22 mouse cellular contexts compared by ENCODE assay signal in genomic region chr11:51404865-51405440, GRCm38 (mm10).
DNase-seq lines count a peak whose midpoint lies in the region; ATAC-seq lines count a peak whose summit lies in the region.
"Had no signal": no experiment of that assay in that cellular context is flagged by ENCODE, and none has a peak within 500 bp of the region (broad histone marks: within the 10 kb centered on the region; RNA-seq: fewer than 3 reads in every experiment).

No protein-coding gene starts in this region.

- H3K27me3 ChIP-seq in erythroblast, embryonic 14.5 days (ENCODE audit: control insufficient read depth): peaks cover 5% of the 10 kb centered on the region; the same call in 1 of the 2 replicates
- H3K27me3 ChIP-seq in liver, embryonic 12.5 days (replicated peaks): no peaks in the 10 kb centered on the region
- no peaks in the 10 kb centered on the region for H3K27me3 ChIP-seq in stomach, embryonic 15.5 days (replicated peaks)
- H3K27me3 ChIP-seq: limb, embryonic 15.5 days had no signal

- H3K9ac ChIP-seq in liver, embryonic 12.5 days: peak overlapping the region; percentile 63
- no peak overlapping the region for H3K9ac ChIP-seq in stomach, embryonic 15.5 days
- H3K9ac ChIP-seq: limb, embryonic 15.5 days had no signal

- H3K27ac ChIP-seq in liver, embryonic 12.5 days: peak overlapping the region; percentile 89
- no peak overlapping the region for H3K27ac ChIP-seq in stomach, embryonic 15.5 days
- H3K27ac ChIP-seq: limb, embryonic 15.5 days had no signal

- no peaks in the 10 kb centered on the region for H3K36me3 ChIP-seq in erythroblast, embryonic 14.5 days (ENCODE audit: control insufficient read depth)
- H3K36me3 ChIP-seq in liver, embryonic 12.5 days: no peaks in the 10 kb centered on the region
- H3K36me3 ChIP-seq in stomach, embryonic 15.5 days: no peaks in the 10 kb centered on the region
- H3K36me3 ChIP-seq: G1E; limb, embryonic 15.5 days had no signal

- peaks cover 83% of the 10 kb centered on the region for H3K4me1 ChIP-seq in erythroblast, embryonic 14.5 days (ENCODE audit: control insufficient read depth)
- H3K4me1 ChIP-seq in liver, embryonic 12.5 days: peaks cover 88% of the 10 kb centered on the region
- H3K4me1 ChIP-seq in stomach, embryonic 15.5 days: no peaks in the 10 kb centered on the region

- WGBS in liver, embryonic 12.5 days (ENCODE audit: insufficient replicate concordance): 59% methylated on average over 5 of the region's 5 CpGs
- WGBS in stomach, embryonic 15.5 days: 70% methylated on average over 5 of the region's 5 CpGs

- H3K4me2 ChIP-seq in liver, embryonic 12.5 days: peak overlapping the region; percentile 62
- no peak overlapping the region for H3K4me2 ChIP-seq in stomach, embryonic 15.5 days
- H3K4me2 ChIP-seq: limb, embryonic 15.5 days had no signal

- DNase-seq in c-Kit-positive CD71-positive TER-119-positive erythroid progenitor cells, embryonic 14.5 days (ENCODE audit: low spot score): peak; percentile 72
- DNase-seq in gastrocnemius, postnatal 25 days: no peak
- no peak for DNase-seq in testis, postnatal 10 days (ENCODE audit: low spot score)
- DNase-seq in retina, embryonic 14.5 days (ENCODE audit: low spot score): no peak
- DNase-seq: adrenal gland, postnatal 10 days; cerebellum, adult 11-12 months; cerebellum, postnatal 14 days; embryo, embryonic 11 days; heart, adult 11 months; kidney, adult 8-10 months; kidney, postnatal 14 days; retina, postnatal 1 day; right cerebral cortex, postnatal 4 days; thymus, adult 2 months had no signal

- H3K4me3 ChIP-seq in erythroblast, embryonic 14.5 days (replicated peaks): peak overlapping the region; percentile 52
- peak overlapping the region; percentile 22; the same call in 1 of the 2 replicates for H3K4me3 ChIP-seq in liver, embryonic 12.5 days
- no peak overlapping the region for H3K4me3 ChIP-seq in stomach, embryonic 15.5 days (replicated peaks)
- H3K4me3 ChIP-seq: limb, embryonic 15.5 days had no signal

- no peak for ATAC-seq in erythroblast, adult 5-6 weeks (replicated peaks; ENCODE audit: low FRiP score, poor library complexity, severe bottlenecking)
- ATAC-seq in liver, embryonic 12.5 days: peak; percentile 82
- peak; percentile 59; the same call in 1 of the 2 replicates for ATAC-seq in stomach, embryonic 15.5 days (ENCODE audit: insufficient read depth, low FRiP score, low read depth)
- ATAC-seq: activated CD4-positive, CD25-positive, alpha-beta regulatory T cell, adult 4 months; hindbrain, embryonic 16.5 days had no signal

- H3K9me3 ChIP-seq in erythroblast, embryonic 14.5 days (ENCODE audit: control insufficient read depth, low read length): no peaks in the 10 kb centered on the region
- H3K9me3 ChIP-seq in liver, embryonic 12.5 days (replicated peaks): no peaks in the 10 kb centered on the region
- H3K9me3 ChIP-seq in stomach, embryonic 15.5 days: no peaks in the 10 kb centered on the region
- H3K9me3 ChIP-seq: G1E; limb, embryonic 15.5 days had no signal
